In the genomic region with DNA sequence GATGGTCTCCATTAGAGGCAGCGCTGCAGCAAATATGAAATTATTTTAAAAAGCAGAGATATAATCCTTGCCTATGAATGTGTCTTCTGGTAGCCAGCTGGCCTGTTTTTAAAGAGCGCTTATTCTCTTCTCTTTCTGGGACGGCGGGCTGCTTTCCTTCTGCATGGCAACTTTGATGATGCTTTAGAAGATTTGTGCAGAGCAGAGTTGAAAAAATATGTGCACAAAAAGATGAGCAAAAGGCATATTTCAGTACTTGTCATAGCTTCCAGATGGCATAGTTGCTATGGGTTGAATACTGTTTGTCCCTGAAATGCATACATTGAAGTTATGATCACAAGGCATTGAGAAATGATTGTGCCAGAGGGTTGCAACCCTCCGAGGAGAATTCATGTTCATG, we compare ENCODE assay signal across 19 mouse cellular contexts.
A peak's percentile ranks its signal among the peaks of the same experiment; 100 is the strongest.
DNase-seq lines count a peak whose midpoint lies in the region; ATAC-seq lines count a peak whose summit lies in the region.
"Had no signal": no experiment of that assay in that cellular context is flagged by ENCODE, and none has a peak within 500 bp of the region (broad histone marks: within the 10 kb centered on the region; RNA-seq: fewer than 3 reads in every experiment).

No protein-coding gene starts in this region.

- DNase-seq in frontal cortex, postnatal 25 days (ENCODE audit: low spot score in 2 of 2), result no peak
- peak; percentile 20 for DNase-seq in layer of hippocampus, adult 9-11 months
- DNase-seq in layer of hippocampus, postnatal 10 days (ENCODE audit: low spot score in 2 of 2), result no peak
- peak; percentile 30 to 37 for DNase-seq in right cerebral cortex, postnatal 10 days (ENCODE audit: low spot score in 2 of 2)
- no peak for DNase-seq in right cerebral cortex, adult 2 months (ENCODE audit: low spot score in 2 of 2)
- DNase-seq in telencephalon, adult 2 months (ENCODE audit: low read depth, low spot score), result peak; percentile 50
- DNase-seq in left cerebral cortex, adult 18-20 months (ENCODE audit: low spot score in 2 of 2), result no peak
- DNase-seq: adrenal gland, adult 2 months; adrenal gland, postnatal 10 days; adrenal gland, postnatal 25 days; cerebellum, adult 11-12 months; cerebellum, adult 8-10 months; cerebellum, adult 9-11 months; cerebellum, postnatal 14 days; cerebellum, postnatal 36 days; embryo, embryonic 11 days had no signal

- peak; percentile 95 for ATAC-seq in frontal cortex, adult (ENCODE audit: low TSS enrichment)
- ATAC-seq: forebrain, embryonic 13.5 days; forebrain, embryonic 15.5 days had no signal

Comparison
In these comparisons a context has a peak if more than half of its experiments do, and no peak if none do; other contexts are left out.
1. DNase-seq: peak in layer of hippocampus, adult 9-11 months (single experiment), right cerebral cortex, postnatal 10 days (2 of 2) and telencephalon, adult 2 months (single experiment); none in frontal cortex, postnatal 25 days (0 of 2), layer of hippocampus, postnatal 10 days (0 of 2), right cerebral cortex, adult 2 months (0 of 2) and left cerebral cortex, adult 18-20 months (0 of 2).